Mouse (Mus musculus): ENCODE data around the gene Bdnf.

- TF ChIP-seq POLR2A (IDR thresholded peaks at IDR 0.05; ENCODE audit: low read depth, low read length) (no peak), CTCF (conservative IDR thresholded peaks at IDR 0.05 in 1 of 2, IDR thresholded peaks at IDR 0.05 in 1 of 2; ENCODE audit: low read depth in 2 of 2, low read length in 2 of 2) (no peak), TBP (conservative IDR thresholded peaks at IDR 0.05; ENCODE audit: low read depth, low read length) (no peak), USF1 (IDR thresholded peaks at IDR 0.05; ENCODE audit: low read depth, low read length) (no peak), SIN3A (IDR thresholded peaks at IDR 0.05; ENCODE audit: low read length) (no peak), ZNF384 (IDR thresholded peaks at IDR 0.05; ENCODE audit: low read depth, low read length) (no peak)
These were observed 101.9 kb downstream of the Bdnf start for GRCm38 (mm10) chr2:109776374-109776773.
